Mouse (Mus musculus) testis, adult 2 months (tissue): ENCODE results near the gene Ddx59.

ENCODE experiments used
- CTCF ChIP-seq: fragments of 200-500 bp; IDR thresholded peaks from 2 replicates; pipeline ENCODE4 v1.5.1; 2012; ENCODE audit warnings: low read depth, mild to moderate bottlenecking, inconsistent platforms, low read length, moderate library complexity; ENCODE audit not compliant: control insufficient read depth, insufficient read depth, insufficient replicate concordance
- POLR2A ChIP-seq: fragments of 200-500 bp; IDR thresholded peaks from 2 replicates; pipeline ENCODE4 v1.6.1; 2012; ENCODE audit warnings: low read depth, mild to moderate bottlenecking, inconsistent platforms, low read length, moderate library complexity; ENCODE audit not compliant: control insufficient read depth

GRCm38 (mm10) chr1:136455756-136456585 is 40.9 kb downstream of the Ddx59 start:
- TF ChIP-seq CTCF, result no peak
- no peak for TF ChIP-seq POLR2A
